Mouse (Mus musculus): ENCODE data around the gene Nol10. TPM values are rescaled to one million over a fixed set of nuclear protein-coding genes. Genes with fewer than 3 reads are reported as not detected.

Gene Nol10
- polyA plus RNA-seq, 1 experiment = 15.7 TPM

- Histone ChIP-seq H3K4me3 (ENCODE audit: insufficient read depth, low read length) (no peak overlapping the region), H3K4me1 (ENCODE audit: control insufficient read depth, insufficient read depth, low read length) (no peaks in the 10 kb centered on the region), H3K27ac (ENCODE audit: insufficient read depth, low read length) (no peak overlapping the region)
- TF ChIP-seq CTCF (IDR thresholded peaks at IDR 0.05; ENCODE audit: extremely low read depth, insufficient read depth, low read length) (no peak), POLR2A (IDR thresholded peaks at IDR 0.05; ENCODE audit: extremely low read depth, insufficient read depth, low read length) (no peak)
Measured at GRCm38 (mm10) chr12:17420168-17420810, 72.0 kb downstream of the Nol10 start.

- no peak overlapping the region for H3K4me3 ChIP-seq (ENCODE audit: insufficient read depth, low read length)
- TF ChIP-seq POLR2A (IDR thresholded peaks at IDR 0.05; ENCODE audit: extremely low read depth, insufficient read depth, low read length) (no peak), CTCF (IDR thresholded peaks at IDR 0.05; ENCODE audit: extremely low read depth, insufficient read depth, low read length) (no peak)
- no peak overlapping the region for H3K27ac ChIP-seq (ENCODE audit: insufficient read depth, low read length)
- no peaks in the 10 kb centered on the region for H3K4me1 ChIP-seq (ENCODE audit: control insufficient read depth, insufficient read depth, low read length)
Measured at GRCm38 (mm10) chr12:17425254-17426169, 77.3 kb downstream of the Nol10 start.

- no peak overlapping the region for H3K4me3 ChIP-seq (ENCODE audit: insufficient read depth, low read length)
- H3K4me1 ChIP-seq (ENCODE audit: control insufficient read depth, insufficient read depth, low read length) = no peaks in the 10 kb centered on the region
- TF ChIP-seq POLR2A (IDR thresholded peaks at IDR 0.05; ENCODE audit: extremely low read depth, insufficient read depth, low read length) (no peak), CTCF (IDR thresholded peaks at IDR 0.05; ENCODE audit: extremely low read depth, insufficient read depth, low read length) (no peak)
- H3K27ac ChIP-seq (ENCODE audit: insufficient read depth, low read length) = no peak overlapping the region
Measured at GRCm38 (mm10) chr12:17426735-17427134, 78.5 kb downstream of the Nol10 start.

- no peaks in the 10 kb centered on the region for H3K4me1 ChIP-seq (ENCODE audit: control insufficient read depth, insufficient read depth, low read length)
- TF ChIP-seq POLR2A (IDR thresholded peaks at IDR 0.05; ENCODE audit: extremely low read depth, insufficient read depth, low read length) (no peak), CTCF (IDR thresholded peaks at IDR 0.05; ENCODE audit: extremely low read depth, insufficient read depth, low read length) (no peak)
- H3K4me3 ChIP-seq (ENCODE audit: insufficient read depth, low read length) = no peak overlapping the region
- no peak overlapping the region for H3K27ac ChIP-seq (ENCODE audit: insufficient read depth, low read length)
Measured at GRCm38 (mm10) chr12:17430578-17430977, 82.3 kb downstream of the Nol10 start.

GRCm38 (mm10) chr12:17431166-17431565 is 82.9 kb downstream of the Nol10 start:
- no peak overlapping the region for H3K4me3 ChIP-seq (ENCODE audit: insufficient read depth, low read length)
- no peak overlapping the region for H3K27ac ChIP-seq (ENCODE audit: insufficient read depth, low read length)
- no peaks in the 10 kb centered on the region for H3K4me1 ChIP-seq (ENCODE audit: control insufficient read depth, insufficient read depth, low read length)
- TF ChIP-seq POLR2A (IDR thresholded peaks at IDR 0.05; ENCODE audit: extremely low read depth, insufficient read depth, low read length) (no peak), CTCF (IDR thresholded peaks at IDR 0.05; ENCODE audit: extremely low read depth, insufficient read depth, low read length) (no peak)

GRCm38 (mm10) chr12:17431812-17432332 is 83.6 kb downstream of the Nol10 start:
- no peak for TF ChIP-seq CTCF (IDR thresholded peaks at IDR 0.05; ENCODE audit: extremely low read depth, insufficient read depth, low read length)
- TF ChIP-seq POLR2A (IDR thresholded peaks at IDR 0.05; ENCODE audit: extremely low read depth, insufficient read depth, low read length) = no peak
- no peaks in the 10 kb centered on the region for H3K4me1 ChIP-seq (ENCODE audit: control insufficient read depth, insufficient read depth, low read length)
- H3K27ac ChIP-seq (ENCODE audit: insufficient read depth, low read length) = no peak overlapping the region
- H3K4me3 ChIP-seq (ENCODE audit: insufficient read depth, low read length) = no peak overlapping the region

GRCm38 (mm10) chr12:17433712-17434111 is 85.5 kb downstream of the Nol10 start:
- no peak overlapping the region for H3K4me3 ChIP-seq (ENCODE audit: insufficient read depth, low read length)
- H3K27ac ChIP-seq (ENCODE audit: insufficient read depth, low read length) = no peak overlapping the region
- H3K4me1 ChIP-seq (ENCODE audit: control insufficient read depth, insufficient read depth, low read length) = no peaks in the 10 kb centered on the region
- no peak for TF ChIP-seq CTCF (IDR thresholded peaks at IDR 0.05; ENCODE audit: extremely low read depth, insufficient read depth, low read length)
- TF ChIP-seq POLR2A (IDR thresholded peaks at IDR 0.05; ENCODE audit: extremely low read depth, insufficient read depth, low read length) = no peak

GRCm38 (mm10) chr12:17436471-17436870 is 88.2 kb downstream of the Nol10 start:
- no peak overlapping the region for H3K4me3 ChIP-seq (ENCODE audit: insufficient read depth, low read length)
- TF ChIP-seq POLR2A (IDR thresholded peaks at IDR 0.05; ENCODE audit: extremely low read depth, insufficient read depth, low read length) (no peak), CTCF (IDR thresholded peaks at IDR 0.05; ENCODE audit: extremely low read depth, insufficient read depth, low read length) (no peak)
- H3K27ac ChIP-seq (ENCODE audit: insufficient read depth, low read length) = no peak overlapping the region
- H3K4me1 ChIP-seq (ENCODE audit: control insufficient read depth, insufficient read depth, low read length) = no peaks in the 10 kb centered on the region; the same call in 1 of the 2 replicates

- no peak overlapping the region for H3K4me3 ChIP-seq (ENCODE audit: insufficient read depth, low read length)
- TF ChIP-seq CTCF (IDR thresholded peaks at IDR 0.05; ENCODE audit: extremely low read depth, insufficient read depth, low read length) = no peak
- TF ChIP-seq POLR2A (IDR thresholded peaks at IDR 0.05; ENCODE audit: extremely low read depth, insufficient read depth, low read length) = no peak
- no peak overlapping the region for H3K27ac ChIP-seq (ENCODE audit: insufficient read depth, low read length)
- H3K4me1 ChIP-seq (ENCODE audit: control insufficient read depth, insufficient read depth, low read length) = no peaks in the 10 kb centered on the region; the same call in 1 of the 2 replicates
Measured at GRCm38 (mm10) chr12:17440251-17440651, 92.0 kb downstream of the Nol10 start.

Data from cortical plate, adult 2 months (tissue).